Mouse (Mus musculus): ENCODE data around the gene Cd248. TPM values are rescaled to one million over a fixed set of nuclear protein-coding genes. Genes with fewer than 3 reads are reported as not detected.

Gene Cd248
- not detected in 2 replicates for polyA plus RNA-seq (2012; ENCODE audit: insufficient read depth, insufficient read length, low replicate concordance, missing spikeins)

- no peak within 1 kb of the TSS for H3K27ac ChIP-seq (ENCODE audit: insufficient read depth, low read depth, low read length)
Measured at GRCm38 (mm10) chr19:5067867-5068569, at the start of gene Cd248. TSS of gene Cd248 (plus strand) at chr19:5068078.

DNA sequence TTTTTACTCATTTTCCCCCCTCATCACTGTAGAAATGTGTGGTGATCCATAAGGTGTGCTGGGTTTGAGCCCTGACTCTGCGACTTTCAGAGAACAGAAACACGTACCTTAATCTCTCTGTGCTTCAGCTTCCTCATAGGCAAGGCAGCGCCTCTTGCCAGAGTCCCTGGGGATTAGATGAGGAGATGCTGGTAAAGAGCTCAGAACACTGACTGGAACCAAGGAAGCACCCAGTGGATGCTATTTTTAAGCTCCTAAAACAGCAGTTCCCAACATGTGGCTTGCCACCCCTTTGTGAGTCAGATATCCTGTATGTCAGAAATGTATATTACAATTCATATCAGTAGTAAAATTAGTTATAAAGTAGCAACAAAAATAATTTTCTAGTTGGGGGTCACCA lies 49.7 kb upstream of the Cd248 start:
- no peak overlapping the region for H3K27ac ChIP-seq (ENCODE audit: insufficient read depth, low read depth, low read length)
- no peak for TF ChIP-seq POLR2A (IDR thresholded peaks at IDR 0.05; ENCODE audit: insufficient read depth, low read depth, low read length)
- TF ChIP-seq CTCF (IDR thresholded peaks at IDR 0.05; ENCODE audit: insufficient read depth, low read depth, low read length), result no peak
- peaks cover 6% of the 10 kb centered on the region for H3K4me1 ChIP-seq (ENCODE audit: control insufficient read depth, insufficient read depth, low read length)
- 66% methylated on average over 3 of the region's 3 CpGs for WGBS
- H3K4me3 ChIP-seq (ENCODE audit: insufficient read depth, low read depth, low read length), result no peak overlapping the region

More at GRCm38 (mm10) chr19:5067867-5068569, at the start of gene Cd248:
- H3K4me1 ChIP-seq (ENCODE audit: control insufficient read depth, insufficient read depth, low read length), result peaks cover 39% of the 10 kb centered on the region
- TF ChIP-seq CTCF (IDR thresholded peaks at IDR 0.05; ENCODE audit: insufficient read depth, low read depth, low read length), result no peak
- no peak for TF ChIP-seq POLR2A (IDR thresholded peaks at IDR 0.05; ENCODE audit: insufficient read depth, low read depth, low read length)
- WGBS, result 5% methylated on average over 50 of the region's 56 CpGs
- peak within 1 kb of the TSS; percentile 33 for H3K4me3 ChIP-seq (ENCODE audit: insufficient read depth, low read depth, low read length)

DNA sequence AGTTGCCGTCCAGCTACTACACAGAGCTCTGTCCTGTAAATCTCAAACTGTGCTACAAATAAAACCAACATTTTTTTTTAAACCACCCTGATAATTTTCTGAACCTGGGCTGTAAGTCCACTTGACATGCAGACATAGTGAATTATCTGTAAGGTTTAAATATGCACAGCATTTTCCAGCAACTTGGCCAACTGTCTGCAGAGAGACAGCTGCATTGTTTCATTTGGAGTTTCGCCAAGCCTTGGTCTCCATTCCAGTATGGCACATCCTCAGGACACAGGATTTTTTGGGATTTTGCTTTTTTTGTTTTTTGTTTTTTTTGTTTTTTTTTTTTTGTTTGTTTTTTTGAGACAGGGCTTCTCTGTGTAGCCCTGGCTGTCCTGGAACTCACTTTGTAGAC lies 46.5 kb upstream of the Cd248 start:
- Histone ChIP-seq H3K4me3 (ENCODE audit: insufficient read depth, low read depth, low read length) (no peak overlapping the region), H3K4me1 (ENCODE audit: control insufficient read depth, insufficient read depth, low read length) (peaks cover 18% of the 10 kb centered on the region), H3K27ac (ENCODE audit: insufficient read depth, low read depth, low read length) (no peak overlapping the region)
- 82% methylated on average over 2 of the region's 2 CpGs for WGBS
- no peak for TF ChIP-seq POLR2A (IDR thresholded peaks at IDR 0.05; ENCODE audit: insufficient read depth, low read depth, low read length)
- TF ChIP-seq CTCF (IDR thresholded peaks at IDR 0.05; ENCODE audit: insufficient read depth, low read depth, low read length), result no peak

DNA sequence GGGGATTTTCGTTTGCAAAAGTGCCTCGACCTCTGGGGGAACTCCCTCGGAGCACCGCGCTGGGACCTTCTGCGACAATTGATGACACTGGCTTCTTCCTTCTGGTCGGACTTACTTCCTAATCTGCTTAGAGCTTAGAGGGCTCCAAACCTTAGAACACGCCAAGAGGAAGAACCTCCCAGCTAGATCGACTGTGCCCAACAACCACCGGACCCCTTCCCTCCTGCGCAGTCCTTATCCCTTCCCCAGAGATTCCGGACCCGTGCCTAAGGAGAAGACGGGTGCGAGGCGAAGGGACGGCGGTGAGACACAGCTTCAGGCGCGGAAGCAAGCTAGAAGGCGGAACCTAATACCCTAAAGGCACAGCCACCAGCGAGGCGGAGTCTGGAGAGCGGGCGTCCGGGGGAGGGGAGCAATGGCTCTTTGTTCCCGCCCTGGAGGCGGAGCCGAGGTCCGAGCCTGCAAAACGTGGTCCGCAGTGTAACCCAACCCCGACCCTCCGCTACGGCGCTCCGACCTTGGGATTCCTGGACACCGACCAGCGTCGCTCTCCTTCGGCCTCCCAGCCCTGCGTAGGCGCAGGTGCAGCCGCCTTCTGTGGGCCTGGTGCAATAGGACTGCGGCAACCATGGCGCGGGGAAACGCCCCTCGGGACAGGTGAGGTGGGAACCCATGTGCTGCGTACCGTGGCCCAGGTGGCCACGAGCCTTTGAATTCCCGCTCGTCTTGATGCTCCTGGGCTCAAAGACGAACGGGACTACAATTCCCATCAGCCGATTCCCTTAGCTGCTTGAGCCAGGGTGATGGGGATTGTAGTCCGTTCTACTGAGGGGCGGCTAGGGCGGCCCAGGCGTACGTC lies 44.0 kb upstream of the Cd248 start, which contains the start of gene Slc29a2:
Gene Slc29a2, plus strand, starts transcription at position 240 of the 859 bp plus-strand sequence.
- Histone ChIP-seq H3K4me3 (ENCODE audit: insufficient read depth, low read depth, low read length) (peak within 1 kb of the TSS; percentile 95), H3K27ac (ENCODE audit: insufficient read depth, low read depth, low read length) (peak within 1 kb of the TSS; percentile 97), H3K4me1 (ENCODE audit: control insufficient read depth, insufficient read depth, low read length) (peaks cover 15% of the 10 kb centered on the region)
- TF ChIP-seq POLR2A (IDR thresholded peaks at IDR 0.05; ENCODE audit: insufficient read depth, low read depth, low read length) (peak; percentile 79; the same call in 1 of the 2 replicates), CTCF (IDR thresholded peaks at IDR 0.05; ENCODE audit: insufficient read depth, low read depth, low read length) (no peak)
- WGBS, result under 1% methylated on average over 62 of the region's 62 CpGs

DNA sequence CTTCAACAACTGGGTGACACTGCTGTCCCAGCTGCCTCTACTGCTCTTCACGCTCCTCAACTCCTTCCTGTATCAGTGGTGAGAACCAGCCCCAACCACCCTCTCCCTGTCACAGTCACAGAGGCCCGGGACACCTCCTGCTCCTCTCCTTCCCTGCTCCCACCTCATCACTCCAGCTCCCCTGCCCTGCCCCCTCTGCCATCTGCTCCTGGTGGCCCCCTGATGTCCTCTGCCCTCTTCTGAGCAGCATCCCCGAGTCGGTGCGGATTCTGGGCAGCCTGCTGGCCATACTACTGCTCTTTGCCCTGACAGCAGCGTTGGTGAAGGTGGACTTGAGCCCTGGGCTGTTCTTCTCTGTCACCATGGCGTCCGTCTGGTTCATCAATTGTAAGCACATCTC lies 41.8 kb upstream of the Cd248 start:
- Histone ChIP-seq H3K4me1 (ENCODE audit: control insufficient read depth, insufficient read depth, low read length) (peaks cover 15% of the 10 kb centered on the region), H3K27ac (ENCODE audit: insufficient read depth, low read depth, low read length) (no peak overlapping the region), H3K4me3 (ENCODE audit: insufficient read depth, low read depth, low read length) (no peak overlapping the region)
- WGBS, result 89% methylated on average over 8 of the region's 8 CpGs
- TF ChIP-seq CTCF (IDR thresholded peaks at IDR 0.05; ENCODE audit: insufficient read depth, low read depth, low read length), result no peak
- TF ChIP-seq POLR2A (IDR thresholded peaks at IDR 0.05; ENCODE audit: insufficient read depth, low read depth, low read length), result no peak

DNA sequence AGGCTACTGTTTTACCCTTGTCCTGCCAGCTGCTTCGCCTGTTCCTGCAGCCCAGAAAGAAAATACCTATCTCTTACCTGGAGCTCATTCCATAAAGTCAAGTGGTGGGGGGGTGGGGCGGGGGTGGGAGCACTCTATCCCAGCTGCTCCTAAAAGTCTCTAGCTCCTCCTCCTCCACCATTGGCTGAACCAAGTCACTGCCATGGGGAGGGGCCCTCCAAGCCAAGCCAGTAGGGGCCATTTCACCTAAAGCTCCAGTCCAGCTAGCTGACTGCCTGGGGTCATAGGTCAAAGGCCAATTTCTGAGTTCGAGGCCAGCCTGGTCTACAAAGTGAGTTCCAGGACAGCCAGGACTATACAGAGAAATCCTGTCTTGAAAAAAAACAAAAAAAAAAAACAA lies 35.2 kb upstream of the Cd248 start:
- H3K4me1 ChIP-seq (ENCODE audit: control insufficient read depth, insufficient read depth, low read length), result no peaks in the 10 kb centered on the region
- TF ChIP-seq POLR2A (IDR thresholded peaks at IDR 0.05; ENCODE audit: insufficient read depth, low read depth, low read length), result no peak
- no peak for TF ChIP-seq CTCF (IDR thresholded peaks at IDR 0.05; ENCODE audit: insufficient read depth, low read depth, low read length)
- no peak overlapping the region for H3K4me3 ChIP-seq (ENCODE audit: insufficient read depth, low read depth, low read length)
- WGBS, result 85% methylated on average over 3 of the region's 3 CpGs
- H3K27ac ChIP-seq (ENCODE audit: insufficient read depth, low read depth, low read length), result no peak overlapping the region

GRCm38 (mm10) chr19:5036577-5036976 lies 31.3 kb upstream of the Cd248 start:
- TF ChIP-seq POLR2A (IDR thresholded peaks at IDR 0.05; ENCODE audit: insufficient read depth, low read depth, low read length), result no peak
- WGBS, result 69% methylated on average over 4 of the region's 4 CpGs
- H3K4me3 ChIP-seq (ENCODE audit: insufficient read depth, low read depth, low read length), result no peak overlapping the region
- H3K4me1 ChIP-seq (ENCODE audit: control insufficient read depth, insufficient read depth, low read length), result peaks cover 10% of the 10 kb centered on the region
- no peak overlapping the region for H3K27ac ChIP-seq (ENCODE audit: insufficient read depth, low read depth, low read length)

- TF ChIP-seq POLR2A (IDR thresholded peaks at IDR 0.05; ENCODE audit: insufficient read depth, low read depth, low read length) (no peak), CTCF (IDR thresholded peaks at IDR 0.05; ENCODE audit: insufficient read depth, low read depth, low read length) (no peak)
- Histone ChIP-seq H3K4me1 (ENCODE audit: control insufficient read depth, insufficient read depth, low read length) (peaks cover 10% of the 10 kb centered on the region), H3K4me3 (ENCODE audit: insufficient read depth, low read depth, low read length) (peak overlapping the region; percentile 59), H3K27ac (ENCODE audit: insufficient read depth, low read depth, low read length) (no peak overlapping the region)
- 4% methylated on average over 32 of the region's 32 CpGs for WGBS
Measured at GRCm38 (mm10) chr19:5037678-5038571, 30.0 kb upstream of the Cd248 start.
